Mouse (Mus musculus) embryonic facial prominence, embryonic 14.5 days (tissue): ENCODE results near the gene Dynlrb1. TPM values are rescaled to one million over a fixed set of nuclear protein-coding genes. Genes with fewer than 3 reads are reported as not detected.

Experiments used
- ATAC-seq: fragments of 200-750 bp; cut with Nextera tagmentation; 2 replicates; pipeline ENCODE4 v1.8.0; 2017; ENCODE audit warnings: low read depth, moderate number of reproducible peaks, moderate TSS enrichment
- DNase-seq: peaks from one replicate; pipeline ENCODE4 v3.0.0-alpha.2; 2015; ENCODE audit warnings: low spot score
- H3K27ac ChIP-seq: fragments of 300-500 bp; sonication (generic); replicated peaks from 2 replicates; pipeline ENCODE4 v1.5.1; 2014; ENCODE audit warnings: low read depth, mild to moderate bottlenecking, low read length, moderate library complexity
- H3K27me3 ChIP-seq: fragments of 300-500 bp; sonication (generic); replicated peaks from 2 replicates; pipeline ENCODE4 v1.6.1; 2014; ENCODE audit warnings: low read length; ENCODE audit not compliant: control insufficient read depth, insufficient read depth
- H3K36me3 ChIP-seq: fragments of 300-500 bp; sonication (generic); 2 replicates; pipeline ENCODE4 v1.6.1; 2014; ENCODE audit warnings: low read length, mixed read lengths; ENCODE audit not compliant: control insufficient read depth, insufficient read depth
- H3K4me1 ChIP-seq: fragments of 300-500 bp; sonication (generic); 2 replicates; pipeline ENCODE4 v1.6.1; 2014; ENCODE audit warnings: antibody characterized with exemption, low read length; ENCODE audit not compliant: control insufficient read depth, insufficient read depth
- H3K4me2 ChIP-seq: fragments of 300-500 bp; sonication (generic); 2 replicates; pipeline ENCODE4 v1.6.1; 2014; ENCODE audit warnings: low read depth, mild to moderate bottlenecking, low read length, moderate library complexity, mixed read lengths
- H3K4me3 ChIP-seq: fragments of 300-500 bp; sonication (generic); 2 replicates; pipeline ENCODE4 v1.5.1; 2014; ENCODE audit warnings: low read depth, mild to moderate bottlenecking, low read length
- H3K9ac ChIP-seq: fragments of 300-500 bp; sonication (generic); 2 replicates; pipeline ENCODE4 v1.6.1; 2014; ENCODE audit warnings: low read depth, mild to moderate bottlenecking, low read length, moderate library complexity, mixed read lengths
- H3K9me3 ChIP-seq: fragments of 300-500 bp; sonication (generic); 2 replicates; pipeline ENCODE4 v1.6.1; 2016; ENCODE audit warnings: low read length; ENCODE audit not compliant: control insufficient read depth
- WGBS: fragments of 180-500 bp; shearing (Covaris S2); extraction: QIAGEN DNeasy Blood & Tissue Kit; methylation state at CpG from one replicate; pipeline ENCODE4 v1.1.7; 2014; 5-methylcytosine and 5-hydroxymethylcytosine counted together
- polyA plus RNA-seq: library from polyadenylated mRNA; unstranded; fragments of >200 nt; fragmentation: Nextera tagmentation; extraction: Ambion mirVana; gene quantifications from 2 replicates; pipeline ENCODE4 v1.2.1, GENCODE M21; 2014

Gene Dynlrb1
- polyA plus RNA-seq, 1 experiment from 2014 or later = 453 TPM

GRCm38 (mm10) chr2:155246231-155246630 is 9.9 kb downstream of the Dynlrb1 start:
- Histone ChIP-seq H3K27ac (no peak overlapping the region), H3K9ac (no peak overlapping the region), H3K4me3 (no peak overlapping the region), H3K4me2 (no peak overlapping the region), H3K9me3 (no peaks in the 10 kb centered on the region), H3K36me3 (peaks cover 88% of the 10 kb centered on the region), H3K27me3 (no peaks in the 10 kb centered on the region), H3K4me1 (no peaks in the 10 kb centered on the region)
- ATAC-seq (no peak), DNase-seq (no peak)
- WGBS = 89% methylated on average over 4 of the region's 4 CpGs

GRCm38 (mm10) chr2:155248206-155248605 is 11.9 kb downstream of the Dynlrb1 start:
- no peak for ATAC-seq
- peaks cover 86% of the 10 kb centered on the region for H3K36me3 ChIP-seq
- no peak overlapping the region for H3K4me3 ChIP-seq
- H3K27me3 ChIP-seq = no peaks in the 10 kb centered on the region
- H3K4me2 ChIP-seq = no peak overlapping the region
- no peaks in the 10 kb centered on the region for H3K9me3 ChIP-seq
- no peaks in the 10 kb centered on the region for H3K4me1 ChIP-seq
- WGBS = 86% methylated on average over 1 of the region's 1 CpGs
- H3K9ac ChIP-seq = no peak overlapping the region
- H3K27ac ChIP-seq = no peak overlapping the region
- no peak for DNase-seq

GRCm38 (mm10) chr2:155248718-155249117 is 12.4 kb downstream of the Dynlrb1 start:
- no peak overlapping the region for H3K4me3 ChIP-seq
- H3K4me2 ChIP-seq = no peak overlapping the region
- ATAC-seq = no peak
- H3K36me3 ChIP-seq = peaks cover 81% of the 10 kb centered on the region
- H3K27ac ChIP-seq = no peak overlapping the region
- H3K9me3 ChIP-seq = no peaks in the 10 kb centered on the region
- H3K4me1 ChIP-seq = no peaks in the 10 kb centered on the region
- WGBS = 92% methylated on average over 2 of the region's 2 CpGs
- H3K27me3 ChIP-seq = no peaks in the 10 kb centered on the region
- DNase-seq = no peak
- no peak overlapping the region for H3K9ac ChIP-seq

GRCm38 (mm10) chr2:155249588-155249987 is 13.3 kb downstream of the Dynlrb1 start:
- H3K9me3 ChIP-seq = no peaks in the 10 kb centered on the region
- H3K9ac ChIP-seq = no peak overlapping the region
- ATAC-seq (no peak), DNase-seq (no peak)
- no peak overlapping the region for H3K4me3 ChIP-seq
- no peaks in the 10 kb centered on the region for H3K27me3 ChIP-seq
- no peaks in the 10 kb centered on the region for H3K4me1 ChIP-seq
- no peak overlapping the region for H3K27ac ChIP-seq
- peaks cover 72% of the 10 kb centered on the region for H3K36me3 ChIP-seq
- H3K4me2 ChIP-seq = no peak overlapping the region
- WGBS = 95% methylated on average over 5 of the region's 5 CpGs

GRCm38 (mm10) chr2:155265526-155265925 is 29.2 kb downstream of the Dynlrb1 start:
- DNase-seq (no peak), ATAC-seq (no peak)
- no peaks in the 10 kb centered on the region for H3K36me3 ChIP-seq
- no peak overlapping the region for H3K4me2 ChIP-seq
- no peak overlapping the region for H3K9ac ChIP-seq
- no peaks in the 10 kb centered on the region for H3K9me3 ChIP-seq
- no peaks in the 10 kb centered on the region for H3K4me1 ChIP-seq
- 85% methylated on average over 6 of the region's 6 CpGs for WGBS
- no peak overlapping the region for H3K4me3 ChIP-seq
- no peaks in the 10 kb centered on the region for H3K27me3 ChIP-seq
- H3K27ac ChIP-seq = no peak overlapping the region

- Histone ChIP-seq H3K4me1 (no peaks in the 10 kb centered on the region), H3K4me3 (no peak overlapping the region), H3K9me3 (no peaks in the 10 kb centered on the region), H3K9ac (no peak overlapping the region), H3K27ac (no peak overlapping the region), H3K27me3 (no peaks in the 10 kb centered on the region), H3K4me2 (no peak overlapping the region), H3K36me3 (no peaks in the 10 kb centered on the region)
- WGBS = 83% methylated on average over 5 of the region's 5 CpGs
- ATAC-seq (no peak), DNase-seq (no peak)
Observed at GRCm38 (mm10) chr2:155266896-155267295, 30.6 kb downstream of the Dynlrb1 start.

GRCm38 (mm10) chr2:155271957-155272356 is 35.6 kb downstream of the Dynlrb1 start:
- H3K4me1 ChIP-seq = peaks cover 6% of the 10 kb centered on the region
- DNase-seq = no peak

GRCm38 (mm10) chr2:155272396-155273170 is 36.2 kb downstream of the Dynlrb1 start:
- WGBS = 61% methylated on average over 10 of the region's 10 CpGs
- H3K4me3 ChIP-seq = no peak overlapping the region
- DNase-seq (no peak), ATAC-seq (no peak)
- H3K9ac ChIP-seq = no peak overlapping the region
- no peak overlapping the region for H3K4me2 ChIP-seq
- H3K36me3 ChIP-seq = no peaks in the 10 kb centered on the region
- no peak overlapping the region for H3K27ac ChIP-seq
- H3K4me1 ChIP-seq = peaks cover 13% of the 10 kb centered on the region
- no peaks in the 10 kb centered on the region for H3K9me3 ChIP-seq
- no peaks in the 10 kb centered on the region for H3K27me3 ChIP-seq

More at GRCm38 (mm10) chr2:155271957-155272356, 35.6 kb downstream of the Dynlrb1 start:
- Histone ChIP-seq H3K27ac (no peak overlapping the region), H3K4me2 (no peak overlapping the region), H3K36me3 (no peaks in the 10 kb centered on the region), H3K9me3 (no peaks in the 10 kb centered on the region), H3K9ac (no peak overlapping the region), H3K27me3 (no peaks in the 10 kb centered on the region), H3K4me3 (no peak overlapping the region)
- WGBS = 81% methylated on average over 6 of the region's 6 CpGs
- ATAC-seq = no peak

- ATAC-seq = no peak
- H3K27me3 ChIP-seq = no peaks in the 10 kb centered on the region
- H3K27ac ChIP-seq = no peak overlapping the region
- H3K36me3 ChIP-seq = peaks cover 4% of the 10 kb centered on the region
- no peak overlapping the region for H3K9ac ChIP-seq
- H3K9me3 ChIP-seq = no peaks in the 10 kb centered on the region
- DNase-seq = no peak
- H3K4me1 ChIP-seq = peaks cover 13% of the 10 kb centered on the region
- 84% methylated on average over 8 of the region's 8 CpGs for WGBS
- H3K4me2 ChIP-seq = no peak overlapping the region
- no peak overlapping the region for H3K4me3 ChIP-seq
Observed at GRCm38 (mm10) chr2:155273603-155274002, 37.3 kb downstream of the Dynlrb1 start.
